Mouse (Mus musculus) heart, postnatal 0 days (tissue): ENCODE measurements around the gene Ptprh.

Experiments used
- CTCF ChIP-seq: IDR thresholded peaks from 2 replicates; pipeline ENCODE4 v1.5.1; 2016; ENCODE audit warnings: antibody characterized with exemption, control low read depth, low read depth
- EP300 ChIP-seq: IDR thresholded peaks from 2 replicates; pipeline ENCODE4 v1.6.1; 2016; ENCODE audit warnings: antibody characterized with exemption, low read depth

GRCm38 (mm10) chr7:4503858-4504257 is 100.0 kb downstream of the Ptprh start:
- TF ChIP-seq CTCF = no peak
- no peak for TF ChIP-seq EP300
